Mouse (Mus musculus) cerebellum, postnatal 10 days (tissue): ENCODE results near the gene Pet117.
"Not testable (repeated sequence)": the region's sequence is repeated elsewhere in the genome, so short reads cannot be mapped to it uniquely, and the experiment has no call there.

Source experiments
- DNase-seq, 2 experiments: peaks; one replicate each; pipeline ENCODE4 v3.0.0; 2021; ENCODE audit warnings: mixed read lengths in 2 of 2

The Pet117 gene

GRCm38 (mm10) chr2:144368400-144369019, at the start of gene Pet117, which contains the start of gene Kat14:
Pet117 (plus strand) TSS chr2:144368996.
Kat14 (plus strand) TSS chr2:144368983.
- peak; percentile 91 to 96 for DNase-seq

GRCm38 (mm10) chr2:144324218-144324617, 44.6 kb upstream of the Pet117 start:
- DNase-seq: no peak

DNA sequence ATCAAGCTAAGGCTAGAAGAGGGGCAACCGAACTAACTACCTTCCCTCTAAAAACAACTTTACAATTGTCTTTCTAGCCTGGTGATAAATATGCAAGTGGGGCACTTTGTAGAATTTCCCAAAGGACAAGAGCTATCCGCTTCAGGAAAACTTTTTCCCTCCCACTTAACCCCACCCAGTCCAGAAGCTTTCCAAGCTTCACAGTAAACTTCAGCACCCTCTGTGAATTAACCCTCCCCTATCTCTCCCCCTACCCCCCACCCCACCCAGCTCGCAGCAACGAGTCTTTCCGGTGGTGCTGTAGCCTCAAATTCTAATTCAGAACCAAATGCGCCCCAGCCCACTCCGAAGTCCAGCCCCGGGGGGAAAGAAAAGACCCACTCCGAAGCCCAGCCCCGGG, 39.3 kb upstream of the Pet117 start:
- DNase-seq: no peak

GRCm38 (mm10) chr2:144329937-144330336, 38.9 kb upstream of the Pet117 start:
- DNase-seq: no peak

DNA sequence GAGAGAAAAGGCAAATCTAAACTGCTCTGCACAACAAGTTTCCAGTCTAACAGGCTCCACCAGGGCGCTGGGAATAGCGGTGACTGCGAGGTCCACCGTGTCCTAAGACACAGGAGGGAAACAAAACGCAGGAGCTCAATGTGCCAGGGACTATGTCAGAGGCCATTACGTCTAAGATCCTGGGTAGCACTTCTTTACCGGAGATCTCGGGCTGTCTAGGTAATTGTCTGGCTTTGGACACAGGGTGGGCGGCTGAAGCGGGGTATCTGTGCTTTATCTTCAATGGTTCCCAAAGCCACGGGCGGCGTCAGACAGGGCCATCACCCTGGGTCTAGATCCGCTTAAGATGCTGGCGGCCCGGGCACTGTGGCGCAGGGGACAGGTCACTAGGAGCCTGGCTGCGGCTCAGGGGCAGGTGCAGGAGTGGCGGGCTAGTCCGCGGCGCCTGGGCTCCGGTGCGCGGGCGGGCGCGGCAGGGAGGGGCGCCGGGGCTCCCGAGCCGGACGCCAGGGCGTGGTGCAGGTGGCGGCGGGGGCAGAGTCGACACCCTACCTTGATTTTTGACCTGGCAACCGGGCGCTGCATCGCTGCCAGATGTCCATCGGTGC, 38.3 kb upstream of the Pet117 start:
- DNase-seq: peak in 1 of 2 experiments; percentile 9

GRCm38 (mm10) chr2:144330960-144331371, 37.8 kb upstream of the Pet117 start:
- DNase-seq: peak; percentile 30 to 42

- peak; percentile 23 to 30 for DNase-seq
Observed at GRCm38 (mm10) chr2:144331401-144332302, 37.1 kb upstream of the Pet117 start, which contains the start of gene Ovol2. Ovol2 (minus strand) TSS chr2:144332146.

DNA sequence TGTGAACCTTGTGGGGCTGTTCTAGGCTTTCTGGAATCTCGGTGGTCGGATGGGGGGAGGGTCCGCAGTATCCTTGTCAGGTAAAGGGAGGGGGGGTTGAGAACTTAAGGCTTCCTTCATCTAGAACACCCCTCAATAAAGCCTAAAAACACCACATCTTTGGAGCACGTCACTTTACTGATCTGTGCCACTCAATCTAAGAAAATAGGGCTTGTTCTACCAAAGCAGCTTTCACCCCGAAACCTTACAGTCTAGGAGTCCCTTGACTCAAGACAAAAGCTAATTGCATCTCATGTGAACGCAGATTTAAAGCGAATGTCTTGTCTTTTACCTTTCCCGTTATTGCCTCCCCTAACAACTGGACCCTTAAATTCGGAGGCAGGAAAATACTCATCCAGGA, 36.3 kb upstream of the Pet117 start:
- no peak for DNase-seq

DNA sequence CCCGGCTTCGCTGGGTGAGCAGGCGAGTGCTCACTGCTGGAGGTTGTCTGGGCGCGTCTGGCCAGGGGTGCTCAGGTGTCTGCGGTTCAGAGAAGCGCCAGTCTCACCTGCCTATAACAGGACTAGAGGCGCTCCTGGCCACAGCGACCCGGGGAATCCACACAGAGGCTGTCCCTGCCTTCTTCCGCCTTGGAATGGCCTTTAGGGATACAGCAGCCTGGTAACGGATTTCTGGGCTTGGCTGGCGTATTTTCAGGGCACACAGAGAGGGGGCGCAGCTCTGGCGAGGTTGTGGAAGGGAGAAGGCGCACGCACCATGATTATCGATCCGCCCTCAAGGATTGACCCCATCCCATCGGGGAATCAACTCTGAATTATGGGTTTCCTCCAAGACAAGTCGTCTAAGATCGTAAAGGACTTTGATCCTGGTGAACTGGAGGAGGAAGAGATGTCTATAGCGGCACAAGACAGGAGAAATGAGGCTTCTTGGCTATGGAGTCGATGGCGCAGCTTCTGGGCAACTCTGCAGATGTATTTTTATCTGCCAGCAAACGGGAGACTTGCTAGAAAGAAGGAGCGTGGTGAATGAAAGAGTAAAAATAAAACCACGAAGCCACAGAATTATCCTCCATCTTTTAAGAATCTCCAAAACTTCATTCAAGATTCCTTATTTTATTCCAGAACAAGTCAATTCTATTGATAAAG, 35.5 kb upstream of the Pet117 start:
- DNase-seq: peak; percentile 30 to 39

DNA sequence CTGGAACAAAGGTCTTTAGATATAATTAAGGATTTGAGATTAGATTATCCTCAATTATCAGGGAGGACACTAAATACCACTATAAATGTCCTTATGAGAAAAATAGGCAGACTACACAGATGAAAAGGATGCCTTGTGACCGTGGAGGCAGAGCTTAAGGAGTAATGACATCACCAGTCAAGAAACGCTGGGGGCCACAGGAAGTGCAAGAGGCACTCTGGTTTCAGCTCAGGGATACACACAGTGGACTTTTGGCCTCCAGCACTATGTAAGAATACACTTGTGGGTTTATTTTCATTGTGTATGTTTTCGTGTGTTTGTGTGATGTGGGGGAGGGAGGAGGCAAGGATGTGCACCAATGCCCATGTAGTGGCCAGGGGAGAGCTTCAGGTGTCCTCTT, 31.6 kb upstream of the Pet117 start:
- DNase-seq: no peak

- DNase-seq: no peak
Observed at GRCm38 (mm10) chr2:144337701-144338100, 31.1 kb upstream of the Pet117 start.

DNA sequence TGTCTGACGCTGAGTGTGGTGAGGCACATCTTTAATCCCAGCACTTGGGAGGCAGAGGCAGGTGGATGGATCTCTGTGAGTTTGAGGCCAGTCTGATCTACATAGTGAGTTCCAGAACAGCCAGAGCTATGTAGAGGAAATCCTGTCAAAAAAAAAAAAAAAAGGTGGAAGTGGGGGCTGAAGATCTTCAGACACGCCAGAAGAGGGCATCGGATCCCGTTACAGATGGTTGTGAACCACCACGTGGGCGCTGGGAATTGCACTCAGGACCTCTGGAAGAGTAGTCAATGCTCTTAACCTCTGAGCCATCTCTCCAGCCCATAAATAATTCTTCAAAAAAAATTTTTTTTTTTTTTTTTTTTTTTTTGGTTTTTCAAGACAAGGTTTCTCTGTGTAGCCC, 30.6 kb upstream of the Pet117 start:
- not testable (repeated sequence) for DNase-seq

DNA sequence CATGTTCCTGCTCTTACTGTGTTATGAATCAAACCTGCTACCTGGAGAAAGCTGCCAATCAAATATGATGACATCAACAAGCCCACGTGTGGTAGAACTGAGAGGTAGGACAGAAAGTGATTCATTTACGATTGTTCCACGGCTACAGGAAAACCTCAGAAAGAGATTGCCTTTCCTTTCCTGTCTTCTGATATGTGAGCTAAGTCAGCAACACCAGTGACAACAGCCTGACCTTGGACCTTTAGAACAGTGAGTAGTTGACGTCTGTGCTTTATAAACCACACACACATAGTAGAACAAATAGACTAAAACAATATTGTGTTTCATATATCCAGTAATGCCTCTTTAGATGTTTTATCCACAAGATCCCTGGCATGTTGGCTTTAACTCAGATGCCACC, 25.6 kb upstream of the Pet117 start:
- no peak for DNase-seq

- DNase-seq: no peak
Observed at GRCm38 (mm10) chr2:144348525-144348924, 20.3 kb upstream of the Pet117 start.

- no peak for DNase-seq
Observed at GRCm38 (mm10) chr2:144352843-144353242, 16.0 kb upstream of the Pet117 start.

DNA sequence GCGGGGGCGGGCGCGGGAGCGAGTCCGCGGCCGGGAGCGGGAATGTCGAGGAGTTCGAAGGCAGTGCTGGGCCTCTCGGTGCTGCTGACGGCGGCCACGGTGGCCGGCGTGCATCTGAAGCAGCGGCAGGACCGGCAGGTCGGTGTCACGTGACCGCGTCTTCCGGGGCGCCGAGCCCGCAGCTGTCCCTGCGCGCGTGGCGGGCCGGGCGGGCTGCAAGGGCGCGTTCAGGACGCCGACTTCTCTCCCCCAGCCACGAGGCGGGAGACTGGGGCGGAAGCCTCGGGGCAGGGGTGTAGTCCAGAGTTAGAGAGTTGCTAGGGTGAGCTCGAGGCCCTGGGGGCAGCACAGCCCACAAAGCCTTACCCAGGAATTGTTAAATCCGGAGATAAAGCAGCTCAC, 225 bp downstream of the Pet117 start:
- no peak for DNase-seq

- no peak for DNase-seq
Observed at GRCm38 (mm10) chr2:144369511-144369910, 715 bp downstream of the Pet117 start.

DNA sequence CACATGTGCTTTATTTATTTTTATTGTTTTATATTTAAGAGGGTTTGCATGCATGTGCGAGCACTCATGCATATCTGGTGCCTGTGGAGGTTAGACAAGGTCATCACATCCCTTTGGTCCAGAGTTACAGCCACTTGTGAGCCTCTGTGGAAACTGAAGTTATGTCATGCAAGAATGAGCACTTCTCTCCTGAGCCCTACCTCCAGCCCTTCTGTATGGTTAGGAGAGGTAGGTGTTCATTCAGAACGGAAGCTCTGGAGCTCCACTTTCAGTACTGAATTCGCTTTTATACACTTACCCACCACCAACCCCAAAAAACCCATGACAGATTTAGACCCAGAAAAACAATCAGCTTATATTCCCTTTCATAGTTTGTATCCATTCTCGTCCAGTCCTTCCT, 2.8 kb downstream of the Pet117 start:
- DNase-seq: no peak

- DNase-seq: no peak
Observed at GRCm38 (mm10) chr2:144373063-144373462, 4.3 kb downstream of the Pet117 start.

DNA sequence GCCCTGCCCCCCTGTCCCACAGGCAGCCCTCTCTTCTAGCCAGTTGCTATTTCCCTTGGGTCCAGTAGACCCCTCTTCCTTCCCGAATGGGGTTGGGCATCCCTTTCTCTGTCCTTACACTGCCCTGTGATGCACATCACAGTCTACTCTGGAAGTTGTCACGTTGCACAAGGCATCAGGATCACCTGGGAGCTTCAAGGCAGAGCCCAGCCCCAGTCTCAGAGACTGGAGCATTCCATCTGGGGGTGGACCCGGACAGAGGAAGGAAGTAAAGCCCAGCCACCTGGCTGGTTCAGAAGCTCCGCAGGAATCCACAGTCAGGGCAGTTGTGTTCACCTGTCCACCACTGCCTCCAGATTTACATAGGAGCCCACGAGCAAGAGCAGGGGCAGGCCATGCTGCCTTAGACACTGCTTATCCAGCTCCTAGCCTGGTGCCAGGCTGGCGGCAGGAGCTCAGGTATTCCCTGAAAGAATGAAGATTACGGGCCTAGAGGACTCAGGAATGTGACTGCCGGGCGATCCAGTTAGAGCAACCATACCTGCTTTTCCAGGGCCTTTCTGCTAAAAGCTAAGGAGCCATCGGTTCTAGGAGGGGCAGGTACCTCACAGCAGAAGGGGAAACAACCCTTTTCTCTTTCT, 6.4 kb downstream of the Pet117 start:
- DNase-seq: no peak

- peak; percentile 55 to 63 for DNase-seq
Observed at GRCm38 (mm10) chr2:144381293-144381692, 12.5 kb downstream of the Pet117 start.

- DNase-seq: peak; percentile 35 to 37
Observed at GRCm38 (mm10) chr2:144381741-144382140, 12.9 kb downstream of the Pet117 start.
